Mouse (Mus musculus): ENCODE measurements around the gene Egflam. TPM values are rescaled to one million over a fixed set of nuclear protein-coding genes. Genes with fewer than 3 reads are reported as not detected.

Gene Egflam
- polyA plus RNA-seq, 1 experiment from 2014 or later, result 11.3 TPM

GRCm38 (mm10) chr15:7263339-7263738 lies 134.9 kb downstream of the Egflam start:
- Histone ChIP-seq H3K27me3 (replicated peaks; ENCODE audit: control insufficient read depth, insufficient read depth, low read length) (no peaks in the 10 kb centered on the region), H3K4me1 (ENCODE audit: control insufficient read depth, insufficient read depth, low read depth, low read length) (no peaks in the 10 kb centered on the region), H3K36me3 (ENCODE audit: control insufficient read depth, insufficient read depth, low read length) (no peaks in the 10 kb centered on the region), H3K9ac (ENCODE audit: low read depth, low read length) (no peak overlapping the region), H3K9me3 (ENCODE audit: control insufficient read depth, low read length) (no peaks in the 10 kb centered on the region), H3K4me2 (ENCODE audit: low read length) (no peak overlapping the region), H3K4me3 (ENCODE audit: low read length) (no peak overlapping the region), H3K27ac (ENCODE audit: low read depth, low read length) (no peak overlapping the region)
- WGBS, result 90% methylated on average over 9 of the region's 9 CpGs
- ATAC-seq, result no peak

DNA sequence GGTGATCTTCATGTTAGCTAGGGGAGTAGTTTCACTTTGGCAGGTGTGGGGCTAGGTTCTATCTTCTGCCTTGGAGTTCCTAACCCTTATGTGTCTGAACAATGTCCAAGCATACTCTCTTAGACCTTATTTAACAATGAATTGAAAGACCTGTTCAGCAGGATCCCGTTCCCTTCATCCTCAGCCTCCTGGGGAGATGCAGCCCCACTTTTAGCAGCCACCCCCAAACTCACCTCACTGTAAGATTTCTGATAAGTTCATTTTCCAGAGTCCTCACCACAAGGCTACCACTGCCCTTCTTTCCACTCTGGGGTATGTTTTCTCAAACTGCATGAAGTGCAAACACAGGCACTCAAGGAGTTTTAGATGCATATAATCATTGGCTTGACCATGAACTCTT lies 136.8 kb downstream of the Egflam start:
- Histone ChIP-seq H3K36me3 (ENCODE audit: control insufficient read depth, insufficient read depth, low read length) (no peaks in the 10 kb centered on the region), H3K27me3 (replicated peaks; ENCODE audit: control insufficient read depth, insufficient read depth, low read length) (no peaks in the 10 kb centered on the region), H3K9me3 (ENCODE audit: control insufficient read depth, low read length) (no peaks in the 10 kb centered on the region), H3K4me3 (ENCODE audit: low read length) (no peak overlapping the region), H3K4me2 (ENCODE audit: low read length) (no peak overlapping the region), H3K27ac (ENCODE audit: low read depth, low read length) (no peak overlapping the region), H3K4me1 (ENCODE audit: control insufficient read depth, insufficient read depth, low read depth, low read length) (no peaks in the 10 kb centered on the region), H3K9ac (ENCODE audit: low read depth, low read length) (no peak overlapping the region)
- no peak for ATAC-seq
- WGBS, result 88% methylated on average over 1 of the region's 1 CpGs

GRCm38 (mm10) chr15:7256577-7256976 lies 141.6 kb downstream of the Egflam start:
- WGBS, result 92% methylated on average over 3 of the region's 3 CpGs
- Histone ChIP-seq H3K4me2 (ENCODE audit: low read length) (no peak overlapping the region), H3K27me3 (replicated peaks; ENCODE audit: control insufficient read depth, insufficient read depth, low read length) (no peaks in the 10 kb centered on the region), H3K4me1 (ENCODE audit: control insufficient read depth, insufficient read depth, low read depth, low read length) (no peaks in the 10 kb centered on the region), H3K9me3 (ENCODE audit: control insufficient read depth, low read length) (no peaks in the 10 kb centered on the region), H3K27ac (ENCODE audit: low read depth, low read length) (no peak overlapping the region), H3K9ac (ENCODE audit: low read depth, low read length) (no peak overlapping the region), H3K36me3 (ENCODE audit: control insufficient read depth, insufficient read depth, low read length) (no peaks in the 10 kb centered on the region), H3K4me3 (ENCODE audit: low read length) (no peak overlapping the region)
- no peak for ATAC-seq

DNA sequence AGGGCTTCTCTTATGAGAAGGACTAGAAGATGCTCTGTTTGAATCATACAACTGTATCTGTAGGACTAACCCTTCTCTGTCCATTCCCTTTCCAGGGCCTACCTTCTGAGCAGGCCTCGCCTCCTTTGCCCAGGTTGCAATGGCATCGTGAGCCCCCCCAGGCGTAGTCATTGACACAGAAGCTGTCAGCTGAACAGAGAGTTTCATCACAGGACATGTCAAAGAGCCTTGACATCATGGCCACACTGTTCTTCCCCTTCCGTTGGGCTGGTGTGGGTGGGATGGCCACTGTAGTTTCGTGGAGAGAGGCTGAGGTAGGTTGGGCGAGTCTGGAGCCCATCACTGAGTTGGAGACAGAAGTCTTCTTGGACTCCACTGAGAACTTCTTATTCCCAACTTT lies 144.9 kb downstream of the Egflam start:
- 98% methylated on average over 6 of the region's 6 CpGs for WGBS
- ATAC-seq, result no peak

DNA sequence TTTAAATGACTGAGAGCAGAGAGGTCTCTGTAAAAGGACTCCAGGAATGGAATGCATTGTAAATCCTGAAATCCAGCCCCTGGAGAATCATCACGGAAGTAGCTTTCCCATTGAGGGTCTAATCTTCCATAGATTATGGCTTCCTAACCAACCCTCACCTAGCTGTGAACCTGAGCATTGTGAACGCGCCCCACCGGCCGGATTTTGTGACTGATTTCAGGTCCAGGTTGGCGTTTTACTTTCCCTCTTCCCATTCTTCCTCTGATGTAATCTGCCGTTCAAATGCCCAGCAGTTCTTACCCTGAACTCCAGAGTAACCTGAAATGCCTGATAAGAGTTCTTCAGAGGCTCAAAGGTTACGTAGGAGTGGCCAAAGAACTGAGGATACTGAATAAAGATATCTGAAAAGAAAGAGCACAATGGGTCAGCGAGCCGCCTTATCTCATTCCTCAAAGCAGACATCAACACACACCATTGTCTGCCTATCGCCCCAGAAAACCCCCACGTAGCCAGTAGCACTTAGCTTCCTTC lies 146.0 kb downstream of the Egflam start:
- no peaks in the 10 kb centered on the region for H3K9me3 ChIP-seq (ENCODE audit: control insufficient read depth, low read length)
- ATAC-seq, result no peak
- no peak overlapping the region for H3K4me3 ChIP-seq (ENCODE audit: low read length)
- no peaks in the 10 kb centered on the region for H3K36me3 ChIP-seq (ENCODE audit: control insufficient read depth, insufficient read depth, low read length)
- no peaks in the 10 kb centered on the region for H3K4me1 ChIP-seq (ENCODE audit: control insufficient read depth, insufficient read depth, low read depth, low read length)
- H3K4me2 ChIP-seq (ENCODE audit: low read length), result no peak overlapping the region
- WGBS, result 72% methylated on average over 12 of the region's 12 CpGs
- H3K27ac ChIP-seq (ENCODE audit: low read depth, low read length), result no peak overlapping the region
- H3K27me3 ChIP-seq (replicated peaks; ENCODE audit: control insufficient read depth, insufficient read depth, low read length), result no peaks in the 10 kb centered on the region
- H3K9ac ChIP-seq (ENCODE audit: low read depth, low read length), result no peak overlapping the region

More for the DNA sequence above, 144.9 kb downstream of the Egflam start:
- no peak overlapping the region for H3K4me3 ChIP-seq (ENCODE audit: low read length)
- H3K9me3 ChIP-seq (ENCODE audit: control insufficient read depth, low read length), result no peaks in the 10 kb centered on the region
- no peaks in the 10 kb centered on the region for H3K36me3 ChIP-seq (ENCODE audit: control insufficient read depth, insufficient read depth, low read length)
- H3K27me3 ChIP-seq (replicated peaks; ENCODE audit: control insufficient read depth, insufficient read depth, low read length), result no peaks in the 10 kb centered on the region
- H3K4me1 ChIP-seq (ENCODE audit: control insufficient read depth, insufficient read depth, low read depth, low read length), result no peaks in the 10 kb centered on the region
- no peak overlapping the region for H3K27ac ChIP-seq (ENCODE audit: low read depth, low read length)
- H3K4me2 ChIP-seq (ENCODE audit: low read length), result no peak overlapping the region
- no peak overlapping the region for H3K9ac ChIP-seq (ENCODE audit: low read depth, low read length)

GRCm38 (mm10) chr15:7251042-7251441 lies 147.2 kb downstream of the Egflam start:
- no peaks in the 10 kb centered on the region for H3K4me1 ChIP-seq (ENCODE audit: control insufficient read depth, insufficient read depth, low read depth, low read length)
- no peak overlapping the region for H3K27ac ChIP-seq (ENCODE audit: low read depth, low read length)
- no peak overlapping the region for H3K4me2 ChIP-seq (ENCODE audit: low read length)
- no peaks in the 10 kb centered on the region for H3K9me3 ChIP-seq (ENCODE audit: control insufficient read depth, low read length)
- ATAC-seq, result no peak
- no peaks in the 10 kb centered on the region for H3K36me3 ChIP-seq (ENCODE audit: control insufficient read depth, insufficient read depth, low read length)
- no peak overlapping the region for H3K9ac ChIP-seq (ENCODE audit: low read depth, low read length)
- no peak overlapping the region for H3K4me3 ChIP-seq (ENCODE audit: low read length)
- 95% methylated on average over 9 of the region's 9 CpGs for WGBS
- H3K27me3 ChIP-seq (replicated peaks; ENCODE audit: control insufficient read depth, insufficient read depth, low read length), result no peaks in the 10 kb centered on the region

DNA sequence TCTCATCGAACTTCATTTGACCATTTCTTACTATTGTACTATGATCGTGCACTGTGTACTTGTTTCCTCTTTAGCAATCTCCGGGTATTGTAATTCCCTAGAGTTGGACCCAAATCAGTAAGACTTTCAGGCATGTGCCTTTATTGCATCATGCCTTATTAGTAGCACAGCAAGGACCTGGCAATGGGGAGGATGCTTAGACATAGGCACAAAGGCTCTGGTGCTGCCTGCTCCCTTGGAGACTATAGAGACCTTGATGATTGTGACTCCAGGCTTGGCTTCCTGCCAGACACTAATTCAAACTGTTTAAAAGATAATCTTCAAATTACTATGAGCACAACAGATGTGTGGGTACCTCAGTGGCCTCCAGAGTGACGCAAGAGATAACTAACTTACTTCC lies 149.0 kb downstream of the Egflam start:
- H3K4me2 ChIP-seq (ENCODE audit: low read length), result no peak overlapping the region
- WGBS, result 88% methylated on average over 4 of the region's 4 CpGs
- no peak for ATAC-seq
- H3K27ac ChIP-seq (ENCODE audit: low read depth, low read length), result no peak overlapping the region
- H3K4me3 ChIP-seq (ENCODE audit: low read length), result no peak overlapping the region
- no peaks in the 10 kb centered on the region for H3K27me3 ChIP-seq (replicated peaks; ENCODE audit: control insufficient read depth, insufficient read depth, low read length)
- no peak overlapping the region for H3K9ac ChIP-seq (ENCODE audit: low read depth, low read length)
- H3K36me3 ChIP-seq (ENCODE audit: control insufficient read depth, insufficient read depth, low read length), result no peaks in the 10 kb centered on the region
- no peaks in the 10 kb centered on the region for H3K9me3 ChIP-seq (ENCODE audit: control insufficient read depth, low read length)
- H3K4me1 ChIP-seq (ENCODE audit: control insufficient read depth, insufficient read depth, low read depth, low read length), result no peaks in the 10 kb centered on the region

DNA sequence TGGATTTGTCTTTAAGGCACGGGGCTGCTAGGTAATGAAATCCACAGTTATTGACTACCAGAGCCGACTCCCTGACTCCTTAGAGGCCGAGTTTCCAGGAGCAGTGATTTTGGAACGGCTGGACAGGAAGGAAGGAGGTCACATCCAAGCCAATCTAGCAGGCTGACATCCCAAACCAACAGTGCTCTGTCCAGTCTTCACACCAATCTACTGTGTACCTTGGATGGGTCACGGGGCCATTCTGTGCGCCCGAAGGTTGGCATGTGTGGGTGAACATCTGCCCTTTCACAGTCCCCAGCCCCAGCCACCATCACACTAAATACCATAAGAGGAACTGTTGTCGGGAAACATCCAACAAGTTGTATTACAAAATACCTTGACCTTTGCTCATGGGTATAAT lies 150.9 kb downstream of the Egflam start:
- Histone ChIP-seq H3K9ac (ENCODE audit: low read depth, low read length) (no peak overlapping the region), H3K27me3 (replicated peaks; ENCODE audit: control insufficient read depth, insufficient read depth, low read length) (no peaks in the 10 kb centered on the region), H3K36me3 (ENCODE audit: control insufficient read depth, insufficient read depth, low read length) (no peaks in the 10 kb centered on the region), H3K4me3 (ENCODE audit: low read length) (no peak overlapping the region), H3K27ac (ENCODE audit: low read depth, low read length) (no peak overlapping the region), H3K9me3 (ENCODE audit: control insufficient read depth, low read length) (no peaks in the 10 kb centered on the region), H3K4me1 (ENCODE audit: control insufficient read depth, insufficient read depth, low read depth, low read length) (no peaks in the 10 kb centered on the region), H3K4me2 (ENCODE audit: low read length) (no peak overlapping the region)
- WGBS, result 89% methylated on average over 8 of the region's 8 CpGs
- ATAC-seq, result no peak

- no peaks in the 10 kb centered on the region for H3K4me1 ChIP-seq (ENCODE audit: control insufficient read depth, insufficient read depth, low read depth, low read length)
- no peaks in the 10 kb centered on the region for H3K36me3 ChIP-seq (ENCODE audit: control insufficient read depth, insufficient read depth, low read length)
- no peak for ATAC-seq
- H3K4me3 ChIP-seq (ENCODE audit: low read length), result no peak overlapping the region
- H3K9ac ChIP-seq (ENCODE audit: low read depth, low read length), result no peak overlapping the region
- H3K9me3 ChIP-seq (ENCODE audit: control insufficient read depth, low read length), result no peaks in the 10 kb centered on the region
- H3K27me3 ChIP-seq (replicated peaks; ENCODE audit: control insufficient read depth, insufficient read depth, low read length), result no peaks in the 10 kb centered on the region
- H3K27ac ChIP-seq (ENCODE audit: low read depth, low read length), result no peak overlapping the region
- 86% methylated on average over 15 of the region's 15 CpGs for WGBS
- no peak overlapping the region for H3K4me2 ChIP-seq (ENCODE audit: low read length)
Measured at GRCm38 (mm10) chr15:7242161-7242850, 155.9 kb downstream of the Egflam start.

All from hindbrain, embryonic 16.5 days (tissue).